Mouse (Mus musculus) lung, adult 2 months (tissue): Measurements from ENCODE around the gene Rec8. TPM values are rescaled to one million over a fixed set of nuclear protein-coding genes. Genes with fewer than 3 reads are reported as not detected.

Experiments
- DNase-seq: peaks from one replicate; pipeline ENCODE4 v3.0.0; 2022
- H3K4me1 ChIP-seq: fragments of 200-500 bp; 2 replicates; pipeline ENCODE4 v1.6.1; 2011; ENCODE audit warnings: low read length; ENCODE audit not compliant: control insufficient read depth, insufficient read depth
- H3K4me3 ChIP-seq: fragments of 200-500 bp; replicated peaks from 2 replicates; pipeline ENCODE3; 2011; ENCODE audit warnings: low read depth, mild to moderate bottlenecking, control low read depth, low read length; ENCODE audit errors: extremely low read depth
- CTCF ChIP-seq: fragments of 200-500 bp; IDR thresholded peaks from 2 replicates; pipeline ENCODE4 v1.5.1; 2011; ENCODE audit warnings: mild to moderate bottlenecking, low read length, control low read depth; ENCODE audit not compliant: insufficient read depth
- POLR2A ChIP-seq: fragments of 200-500 bp; IDR thresholded peaks from 2 replicates; pipeline ENCODE4 v1.6.1; 2011; ENCODE audit warnings: low read depth, mild to moderate bottlenecking, control low read depth, low read length, borderline replicate concordance; ENCODE audit errors: extremely low read depth
- WGBS: fragments of 180-500 bp; shearing (Covaris S2); methylation state at CpG from one replicate; pipeline ENCODE4 v1.1.7; 2018; 5-methylcytosine and 5-hydroxymethylcytosine counted together
- polyA plus RNA-seq: library from polyadenylated mRNA; depleted of rRNA; stranded (reverse); fragments of >200 nt; gene quantifications from 2 replicates; pipeline ENCODE4 v1.2.3, GENCODE M21; 2012

The Rec8 gene
- polyA plus RNA-seq, 1 experiment, result 9.7 TPM

DNA sequence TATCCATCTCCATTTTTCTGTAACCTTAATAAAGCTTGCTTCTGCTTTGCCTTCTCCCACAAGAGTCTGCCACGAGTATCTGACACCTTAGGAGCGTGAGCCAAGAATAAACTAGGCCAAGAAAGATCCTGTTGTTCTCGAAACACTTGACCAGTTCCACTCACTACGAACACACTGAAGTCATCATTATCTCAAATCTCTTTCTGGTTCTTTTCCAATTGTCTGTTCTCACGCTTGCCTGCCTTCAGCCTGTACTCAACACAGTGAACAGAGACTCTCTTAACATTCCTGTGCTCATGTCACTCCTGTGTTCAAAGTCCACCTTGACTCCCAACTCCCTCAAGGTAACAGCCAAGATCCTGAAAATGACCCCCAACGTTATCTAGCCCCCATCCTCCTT, 4.5 kb upstream of the Rec8 start:
- Histone ChIP-seq H3K4me1 (no peaks in the 10 kb centered on the region), H3K4me3 (no peak overlapping the region)
- TF ChIP-seq POLR2A (no peak), CTCF (no peak)
- 52% methylated on average over 6 of the region's 6 CpGs for WGBS
- no peak for DNase-seq

DNA sequence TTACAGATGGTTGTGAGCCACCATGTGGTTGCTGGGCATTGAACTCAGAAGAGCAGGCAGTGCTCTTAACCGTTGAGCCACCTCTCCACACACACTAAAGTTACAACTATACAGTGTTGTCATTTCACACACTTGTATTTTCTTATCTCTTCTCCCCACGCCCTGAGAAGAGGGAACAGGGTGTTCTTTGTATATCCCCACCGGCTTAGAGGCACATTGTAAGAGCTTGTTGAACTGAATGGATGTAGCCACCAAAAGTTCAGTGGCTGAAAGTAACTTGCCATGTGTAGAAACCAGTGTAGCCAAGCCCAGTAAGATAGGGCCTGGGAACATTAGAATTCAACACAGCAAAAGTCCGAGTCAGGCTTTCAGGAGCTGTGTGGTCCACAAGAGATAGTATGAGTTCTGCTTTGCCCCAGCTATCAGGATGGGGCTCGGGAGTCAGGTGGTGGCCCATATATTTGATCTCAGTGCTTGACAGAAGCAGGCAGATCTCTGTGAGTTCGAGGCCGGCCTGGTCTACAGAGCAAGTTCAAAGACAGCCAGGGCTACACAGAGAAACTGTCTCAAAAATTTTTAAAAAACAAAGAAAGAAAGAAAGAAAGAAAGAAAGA, 3.2 kb upstream of the Rec8 start:
- WGBS, result 75% methylated on average over 7 of the region's 7 CpGs
- TF ChIP-seq POLR2A (no peak), CTCF (no peak)

DNA sequence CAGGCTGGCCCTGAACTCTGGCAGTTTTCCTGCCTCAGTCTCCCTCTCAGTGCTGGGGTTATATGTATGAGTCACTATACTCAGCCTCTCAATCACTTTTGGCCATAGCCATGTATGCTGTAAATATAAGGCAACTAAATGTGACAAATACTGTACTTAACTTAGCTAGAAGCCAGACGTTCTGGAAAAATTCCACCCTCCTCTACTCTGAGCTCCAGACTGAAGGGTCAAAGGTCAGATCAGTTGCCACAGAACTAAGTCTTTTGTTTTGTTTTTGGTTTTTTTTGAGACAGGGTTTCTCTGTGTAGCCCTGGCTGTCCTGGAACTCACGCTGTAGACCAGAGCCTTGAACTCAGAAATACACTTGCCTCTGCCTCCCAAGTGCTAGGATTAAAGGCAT, 2.0 kb upstream of the Rec8 start:
- H3K4me3 ChIP-seq, result no peak overlapping the region
- no peak for DNase-seq
- WGBS, result 45% methylated on average over 2 of the region's 2 CpGs
- 0 out of 2 replicates have a peak, but pooled peaks cover 2% of the 10 kb centered on the region for H3K4me1 ChIP-seq
- TF ChIP-seq POLR2A (no peak), CTCF (no peak)

More for the DNA sequence above, 3.2 kb upstream of the Rec8 start:
- no peak for DNase-seq
- no peak overlapping the region for H3K4me3 ChIP-seq
- H3K4me1 ChIP-seq, result 0 out of 2 replicates have a peak, but pooled peaks cover 2% of the 10 kb centered on the region

DNA sequence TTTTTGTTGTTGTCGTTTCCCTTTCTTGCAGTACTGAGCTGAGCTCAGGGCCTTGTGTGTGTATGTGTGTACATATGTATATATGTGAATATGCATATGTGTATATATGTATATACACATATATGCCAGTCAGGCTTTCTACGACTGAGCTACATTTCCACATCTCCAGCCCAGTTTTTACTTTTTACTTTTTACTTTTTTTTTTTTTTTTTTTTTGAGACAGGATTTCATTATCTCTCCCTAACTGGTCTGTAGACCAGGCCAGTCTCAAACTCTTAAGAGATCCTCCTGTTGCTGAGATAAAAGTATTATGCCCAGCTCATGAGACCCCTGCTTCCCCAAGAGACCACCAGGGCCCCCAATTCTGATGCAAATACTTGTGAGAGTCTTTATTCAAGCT, 993 bp upstream of the Rec8 start:
- DNase-seq, result no peak
- TF ChIP-seq POLR2A (no peak), CTCF (no peak)
- WGBS, result 74% methylated on average over 2 of the region's 2 CpGs
- Histone ChIP-seq H3K4me3 (no peak overlapping the region), H3K4me1 (0 out of 2 replicates have a peak, but pooled peaks cover 2% of the 10 kb centered on the region)

DNA sequence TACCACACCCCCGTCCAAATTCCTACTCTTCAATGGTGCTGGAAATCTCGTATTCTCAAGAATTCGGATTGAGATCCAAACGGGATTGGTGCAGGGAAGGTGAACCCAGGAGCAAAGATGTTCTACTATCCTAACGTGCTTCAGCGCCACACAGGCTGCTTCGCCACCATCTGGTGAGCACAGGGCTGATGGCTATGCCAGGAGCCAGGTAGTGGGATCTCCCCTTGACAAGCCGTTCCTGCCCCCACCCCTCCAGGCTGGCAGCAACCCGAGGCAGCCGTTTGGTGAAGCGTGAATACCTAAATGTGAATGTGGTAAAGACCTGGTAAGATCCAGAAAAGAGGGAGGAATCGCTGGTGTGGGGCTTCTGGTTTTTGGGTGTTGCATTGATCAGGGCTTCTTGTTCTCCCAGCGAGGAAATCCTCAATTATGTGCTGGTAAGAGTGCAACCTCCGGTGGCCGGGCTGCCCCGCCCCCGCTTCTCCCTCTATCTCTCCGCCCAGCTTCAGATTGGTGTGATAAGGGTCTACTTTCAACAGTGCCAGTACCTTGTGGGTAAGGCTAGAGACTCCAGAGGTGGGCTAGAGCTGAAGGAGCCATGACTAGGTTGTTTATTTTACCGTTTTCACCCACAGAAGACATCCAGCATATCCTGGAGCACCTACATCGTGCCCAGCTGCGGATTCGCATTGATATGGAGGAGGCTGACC, 804 bp downstream of the Rec8 start:
- H3K4me3 ChIP-seq, result peak overlapping the region; percentile 18
- DNase-seq, result no peak
- WGBS, result 31% methylated on average over 22 of the region's 22 CpGs
- TF ChIP-seq POLR2A, result no peak
- TF ChIP-seq CTCF, result no peak
- 0 out of 2 replicates have a peak, but pooled peaks cover 2% of the 10 kb centered on the region for H3K4me1 ChIP-seq

DNA sequence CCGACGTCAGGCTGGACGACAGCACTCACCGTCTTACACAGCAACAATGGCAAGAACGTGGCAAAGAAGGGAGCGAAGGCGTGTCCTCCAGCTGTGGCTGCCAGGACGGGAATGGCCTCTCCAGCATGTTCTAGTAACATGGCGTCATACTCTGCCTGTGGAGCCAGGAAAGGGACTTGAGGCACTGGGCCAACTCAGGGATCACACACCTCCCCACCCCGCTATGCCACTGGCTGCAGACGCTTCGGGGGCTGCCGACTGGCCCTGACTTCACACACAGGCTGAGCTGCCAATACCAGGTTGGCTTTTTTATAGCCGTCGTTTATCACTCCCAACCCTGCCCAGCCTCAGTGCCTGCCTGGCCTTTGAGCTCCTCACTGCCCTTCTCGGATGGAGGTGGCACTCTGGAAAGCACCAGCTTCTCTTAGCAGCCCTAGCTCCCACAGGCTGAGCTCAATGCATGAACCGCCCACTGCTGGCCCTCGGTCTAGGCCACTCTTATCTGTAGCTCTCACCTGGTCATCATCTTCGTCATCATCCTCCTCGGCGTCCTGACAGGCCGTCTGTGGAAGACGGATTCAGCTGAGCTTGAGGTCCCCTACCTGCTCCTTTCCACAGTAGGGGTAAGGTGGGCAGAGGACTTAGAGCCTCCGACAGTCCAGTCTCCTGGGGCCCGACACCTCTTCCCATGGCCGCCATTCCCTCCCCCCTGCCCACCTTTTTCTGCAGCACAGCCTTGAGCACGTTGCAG, 10.4 kb downstream of the Rec8 start:
- TF ChIP-seq CTCF (no peak), POLR2A (no peak)
- no peaks in the 10 kb centered on the region for H3K4me1 ChIP-seq
- 86% methylated on average over 27 of the region's 27 CpGs for WGBS
- H3K4me3 ChIP-seq, result no peak overlapping the region
- no peak for DNase-seq

DNA sequence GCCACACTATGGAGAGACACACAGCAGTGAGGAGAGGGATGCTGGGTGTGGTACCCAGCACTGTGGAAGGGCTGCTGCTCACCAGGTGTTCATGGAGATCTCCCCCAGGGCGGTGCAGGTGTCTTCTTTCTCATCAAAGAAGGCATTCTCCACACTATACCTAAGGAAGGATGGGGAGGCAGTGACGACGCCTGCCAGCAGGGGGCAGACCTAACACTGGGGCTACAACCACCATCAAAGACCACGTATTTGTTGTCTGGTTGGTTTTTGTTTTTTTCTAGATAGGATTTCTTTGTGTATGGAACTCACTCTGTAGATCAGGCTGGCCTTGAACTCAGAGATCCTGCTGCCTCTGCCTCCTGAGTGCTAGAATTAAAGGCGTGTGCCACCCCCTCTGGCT, 11.5 kb downstream of the Rec8 start:
- peak; percentile 64 for DNase-seq
- no peak overlapping the region for H3K4me3 ChIP-seq
- TF ChIP-seq POLR2A (no peak), CTCF (peak; percentile 90)
- no peaks in the 10 kb centered on the region for H3K4me1 ChIP-seq
- WGBS, result 45% methylated on average over 5 of the region's 5 CpGs

DNA sequence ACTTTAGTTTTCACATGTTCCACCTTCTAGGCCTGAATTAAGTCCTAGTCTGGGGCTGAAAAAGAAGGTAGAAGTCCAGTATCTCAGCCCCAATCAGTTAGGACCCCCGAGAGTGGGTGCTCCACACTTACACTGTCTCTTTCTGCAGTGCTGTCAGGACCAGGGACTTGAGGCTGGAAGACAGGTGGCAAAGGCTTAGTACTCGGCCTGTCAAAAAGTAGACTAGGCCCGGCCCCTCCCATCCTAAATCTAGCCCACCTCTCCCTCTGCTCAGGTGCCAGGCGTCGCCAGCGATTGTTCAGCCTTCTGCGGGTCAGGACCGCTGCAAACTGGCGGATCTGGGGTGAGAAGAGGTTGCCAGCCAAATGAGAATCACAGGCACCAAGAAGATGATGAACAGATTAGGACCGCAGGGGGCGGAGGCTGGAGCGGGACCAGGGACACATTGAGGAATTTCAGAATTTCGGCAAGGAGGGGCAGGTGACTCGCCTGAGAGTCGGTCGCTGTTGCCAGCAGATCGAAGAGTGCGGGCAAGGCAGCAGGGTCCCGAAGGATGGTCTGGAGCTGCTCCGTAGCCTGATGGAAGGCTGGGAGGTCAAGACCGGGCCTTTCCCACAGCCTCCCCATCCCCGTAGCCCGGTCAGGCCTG, 17.2 kb downstream of the Rec8 start:
- WGBS, result 6% methylated on average over 23 of the region's 23 CpGs
- H3K4me1 ChIP-seq, result peaks cover 5% of the 10 kb centered on the region
- no peak for DNase-seq

DNA sequence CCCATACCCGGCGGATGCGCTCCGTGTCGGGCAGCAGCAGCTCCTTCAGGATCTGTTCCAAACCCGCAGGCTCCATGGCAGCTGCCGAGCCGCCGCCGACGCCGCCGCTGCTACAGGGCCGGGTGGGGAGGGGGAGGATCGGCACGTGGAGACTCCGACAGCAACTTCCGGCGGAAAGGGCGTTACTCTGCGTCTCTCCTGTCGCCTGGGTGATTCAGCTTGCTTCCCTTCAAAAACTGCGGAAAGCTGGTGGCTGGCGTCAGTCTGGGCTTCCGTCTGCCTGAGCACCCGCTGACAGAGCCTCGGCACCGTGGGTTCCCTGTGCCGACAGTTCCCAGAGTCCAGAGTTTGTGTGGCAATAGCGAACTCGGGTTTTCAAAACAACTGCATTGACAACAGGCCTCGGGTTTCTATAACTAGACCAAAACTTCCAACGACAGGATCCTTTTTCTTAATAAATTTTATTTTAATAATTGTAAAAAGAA, 17.7 kb downstream of the Rec8 start, which contains the start of gene Ipo4:
Gene Ipo4, minus strand, starts transcription at position 435 of the 485 bp plus-strand sequence.
- peak within 1 kb of the TSS; percentile 75 for H3K4me3 ChIP-seq
- TF ChIP-seq POLR2A, result peak; percentile 86; the same call in 1 of the 2 replicates
- no peak for TF ChIP-seq CTCF
- WGBS, result under 1% methylated on average over 33 of the region's 33 CpGs
- peak; percentile 81 for DNase-seq
- H3K4me1 ChIP-seq, result peaks cover 5% of the 10 kb centered on the region

More for the DNA sequence above, 17.2 kb downstream of the Rec8 start:
- peak overlapping the region; percentile 75 for H3K4me3 ChIP-seq
- TF ChIP-seq CTCF, result no peak
- TF ChIP-seq POLR2A, result no peak
